Comparison of ENCODE assay signal across 9 mouse cellular contexts in the genomic region with DNA sequence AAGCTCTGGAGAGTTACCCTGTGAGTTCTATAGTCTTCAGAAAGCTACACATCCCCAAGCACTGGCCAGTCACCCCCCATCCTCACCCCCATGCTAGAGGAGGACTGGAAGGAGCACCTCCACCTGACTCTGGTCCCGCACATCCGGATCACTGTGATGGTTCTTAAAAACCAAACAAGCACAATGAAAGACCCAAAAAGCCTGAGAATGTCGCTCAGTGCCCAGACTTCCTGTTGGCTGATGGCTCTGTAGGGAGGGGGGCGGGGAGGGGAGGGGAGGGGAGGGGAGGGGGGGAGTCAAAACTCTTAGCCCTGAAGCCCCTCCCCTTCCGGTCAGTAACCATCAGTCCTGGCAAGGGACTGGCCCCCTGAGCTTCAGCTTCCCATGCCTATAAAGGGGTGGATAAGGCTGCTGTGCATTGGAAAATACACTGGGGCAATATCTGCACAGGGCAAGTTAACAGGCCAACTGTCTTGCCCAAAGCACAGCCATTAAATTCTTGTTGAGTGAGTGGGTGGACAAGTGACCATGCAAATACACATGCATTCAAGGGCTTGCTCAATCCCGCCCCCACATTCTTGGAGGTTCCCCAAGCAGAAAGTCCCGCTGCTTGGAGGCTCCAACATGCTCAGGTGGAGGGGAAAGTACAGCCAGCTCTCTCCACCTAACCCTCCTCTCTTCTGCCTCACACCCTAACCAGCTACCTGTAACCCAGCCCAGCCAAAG. TPM values are rescaled to one million over a fixed set of nuclear protein-coding genes. Genes with fewer than 3 reads are reported as not detected.
A peak's percentile ranks its signal among the peaks of the same experiment; 100 is the strongest.
DNase-seq lines count a peak whose midpoint lies in the region; ATAC-seq lines count a peak whose summit lies in the region.
"Had no signal": no experiment of that assay in that cellular context is flagged by ENCODE, and none has a peak within 500 bp of the region (broad histone marks: within the 10 kb centered on the region; RNA-seq: fewer than 3 reads in every experiment).

No protein-coding gene starts in this region.

- intact Hi-C loops in left cerebral cortex, postnatal 10 days (cut with DNase I), result no loop called here
- intact Hi-C loops in gastrocnemius, postnatal 36 days (cut with DNase I), result no loop called here

- no peaks in the 10 kb centered on the region for H3K9me3 ChIP-seq in heart, embryonic 11.5 days (replicated peaks; ENCODE audit: control insufficient read depth, low read length)
- no peaks in the 10 kb centered on the region for H3K9me3 ChIP-seq in liver, embryonic 15.5 days (replicated peaks)

- peaks cover 54% of the 10 kb centered on the region for H3K4me1 ChIP-seq in heart, embryonic 11.5 days (ENCODE audit: control insufficient read depth, insufficient read depth, low read length)
- H3K4me1 ChIP-seq in liver, embryonic 15.5 days (replicated peaks), result peaks cover 45% of the 10 kb centered on the region

- H3K27me3 ChIP-seq in heart, embryonic 11.5 days (ENCODE audit: control insufficient read depth, insufficient read depth, low read length), result no peaks in the 10 kb centered on the region
- no peaks in the 10 kb centered on the region for H3K27me3 ChIP-seq in liver, embryonic 15.5 days

- H3K4me2 ChIP-seq in heart, embryonic 11.5 days, result no peak overlapping the region
- H3K4me2 ChIP-seq in liver, embryonic 15.5 days, result no peak overlapping the region

- peak overlapping the region; percentile 81 for H3K27ac ChIP-seq in heart, embryonic 11.5 days (ENCODE audit: low read depth, low read length)
- H3K27ac ChIP-seq in liver, embryonic 15.5 days (replicated peaks), result peak overlapping the region; percentile 3; the same call in 1 of the 2 replicates

- no peak overlapping the region for H3K4me3 ChIP-seq in heart, embryonic 11.5 days (ENCODE audit: low read depth, low read length)
- no peak overlapping the region for H3K4me3 ChIP-seq in liver, embryonic 15.5 days (replicated peaks)

- ATAC-seq in heart, embryonic 11.5 days (replicated peaks; ENCODE audit: insufficient number of reproducible peaks, low FRiP score, low TSS enrichment), result no peak
- peak; percentile 78 for ATAC-seq in inflammation-experienced regulatory T-cells, adult 6 months
- no peak for ATAC-seq in liver, embryonic 15.5 days (ENCODE audit: insufficient read depth)

- H3K36me3 ChIP-seq in heart, embryonic 11.5 days (ENCODE audit: control insufficient read depth, insufficient read depth, low read length), result no peaks in the 10 kb centered on the region
- H3K36me3 ChIP-seq in liver, embryonic 15.5 days (replicated peaks), result no peaks in the 10 kb centered on the region

- H3K9ac ChIP-seq in heart, embryonic 11.5 days (ENCODE audit: low read depth, low read length), result no peak overlapping the region; the same call in 1 of the 2 replicates
- H3K9ac ChIP-seq in liver, embryonic 15.5 days, result no peak overlapping the region

- WGBS in heart, embryonic 11.5 days (ENCODE audit: insufficient replicate concordance), result 76% methylated on average over 5 of the region's 7 CpGs
- 37% methylated on average over 7 of the region's 7 CpGs for WGBS in liver, embryonic 15.5 days (ENCODE audit: insufficient replicate concordance)

- DNase-seq in heart, postnatal 4 days, result no peak
- DNase-seq in CD4-positive, CD25-positive, alpha-beta regulatory T cell, adult 2 months (ENCODE audit: low read depth, low spot score), result peak; percentile 50
- DNase-seq in right cerebral cortex, postnatal 10 days (ENCODE audit: low spot score in 2 of 2), result no peak
- no peak for DNase-seq in left cerebral cortex, postnatal 10 days (ENCODE audit: extremely low spot score in 1 of 2, low spot score in 2 of 2)
- no peak for DNase-seq in gastrocnemius, postnatal 36 days
- DNase-seq: B cell, adult 2 months had no signal

RNA-seq across cellular contexts. Expression of a gene that starts 59.3 kb away (rescaled TPM):
- polyA plus RNA-seq in heart, embryonic 11.5 days (2014; fragmentation: Nextera tagmentation; extraction: Ambion mirVana), result 9.7 and 11.4 TPM in 2 replicates
- 10 to 100 TPM; 20.7 to 20.9 TPM for total RNA-seq in heart, postnatal 4 days (2021)
- 10 to 100 TPM; 16.5 to 24.6 (median 16.8) TPM for polyA plus RNA-seq in inflammation-experienced regulatory T-cells, adult 6 months (2017; shearing (Covaris generic))
- polyA plus RNA-seq in liver, embryonic 15.5 days (2015; fragmentation: Nextera tagmentation; extraction: Ambion mirVana), result 3.0 TPM in 2 replicates
- 10 to 100 TPM; 15.4 to 15.6 TPM for total RNA-seq in left cerebral cortex, postnatal 10 days (2021)
- total RNA-seq in gastrocnemius, postnatal 36 days (2021), result 10 to 100 TPM; 46.3 to 56.9 TPM
